Mouse (Mus musculus): ENCODE results near the gene Ier2. TPM values are rescaled to one million over a fixed set of nuclear protein-coding genes. Genes with fewer than 3 reads are reported as not detected.

The Ier2 gene
- polyA plus RNA-seq, 1 experiment from 2014 or later, result 80.6 TPM

DNA sequence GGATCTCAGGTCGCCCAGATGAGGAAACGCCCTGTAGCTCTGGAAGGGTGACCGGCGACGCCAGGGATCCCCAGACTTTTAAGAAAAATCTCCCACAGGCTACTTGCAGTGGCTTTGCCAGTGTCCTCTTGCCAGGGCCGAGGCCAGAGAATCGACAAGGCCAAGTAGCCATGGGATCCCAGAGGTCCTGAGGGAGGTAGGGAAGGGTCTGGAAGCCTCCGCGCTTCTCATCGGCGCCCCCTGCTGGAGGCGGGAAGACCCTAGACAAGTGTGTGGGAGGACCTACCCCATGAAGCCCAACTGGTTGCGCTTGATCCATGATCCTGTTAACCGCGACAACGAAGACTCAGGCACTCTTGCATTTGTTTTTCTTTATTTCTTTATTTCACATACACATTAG, 41.7 kb upstream of the Ier2 start:
- Histone ChIP-seq H3K27me3 (peaks cover 40% of the 10 kb centered on the region), H3K9me3 (no peaks in the 10 kb centered on the region), H3K27ac (no peak overlapping the region), H3K9ac (no peak overlapping the region), H3K4me2 (0 out of 2 replicates have a peak overlapping the region, but pooled peaks have one; percentile 14), H3K4me1 (peaks cover 78% of the 10 kb centered on the region), H3K4me3 (no peak overlapping the region), H3K36me3 (peaks cover 18% of the 10 kb centered on the region)
- no peak for ATAC-seq (ENCODE audit: insufficient number of reproducible peaks, low FRiP score, low TSS enrichment, low read depth)
- WGBS, result 13% methylated on average over 16 of the region's 16 CpGs

- no peak for ATAC-seq (ENCODE audit: insufficient number of reproducible peaks, low FRiP score, low TSS enrichment, low read depth)
- Histone ChIP-seq H3K4me2 (0 out of 2 replicates have a peak overlapping the region, but pooled peaks have one; percentile 14), H3K36me3 (peaks cover 23% of the 10 kb centered on the region), H3K9ac (no peak overlapping the region), H3K9me3 (no peaks in the 10 kb centered on the region), H3K4me1 (peaks cover 78% of the 10 kb centered on the region), H3K4me3 (no peak overlapping the region), H3K27me3 (peaks cover 40% of the 10 kb centered on the region), H3K27ac (no peak overlapping the region; the same call in 1 of the 2 replicates)
- 20% methylated on average over 38 of the region's 38 CpGs for WGBS
Measured at GRCm38 (mm10) chr8:84703466-84704249, 41.0 kb upstream of the Ier2 start.

- H3K9me3 ChIP-seq, result no peaks in the 10 kb centered on the region
- peak overlapping the region; percentile 15; the same call in 1 of the 2 replicates for H3K4me3 ChIP-seq
- no peak overlapping the region for H3K9ac ChIP-seq
- peaks cover 77% of the 10 kb centered on the region for H3K4me1 ChIP-seq
- no peak for ATAC-seq (ENCODE audit: insufficient number of reproducible peaks, low FRiP score, low TSS enrichment, low read depth)
- H3K4me2 ChIP-seq, result peak overlapping the region; percentile 7; the same call in 1 of the 2 replicates
- H3K27me3 ChIP-seq, result peaks cover 37% of the 10 kb centered on the region
- WGBS, result 87% methylated on average over 6 of the region's 6 CpGs
- H3K36me3 ChIP-seq, result peaks cover 26% of the 10 kb centered on the region
- no peak overlapping the region for H3K27ac ChIP-seq
Measured at GRCm38 (mm10) chr8:84702963-84703465, 40.4 kb upstream of the Ier2 start.

GRCm38 (mm10) chr8:84702561-84702960, 39.9 kb upstream of the Ier2 start:
- Histone ChIP-seq H3K4me3 (peak overlapping the region; percentile 15; the same call in 1 of the 2 replicates), H3K27me3 (peaks cover 32% of the 10 kb centered on the region)
- 77% methylated on average over 9 of the region's 9 CpGs for WGBS

GRCm38 (mm10) chr8:84700941-84701911, 38.6 kb upstream of the Ier2 start, which contains the start of gene Lyl1:
Gene Lyl1, plus strand, starts transcription at chr8:84701457.
- 12% methylated on average over 34 of the region's 34 CpGs for WGBS

More at GRCm38 (mm10) chr8:84702561-84702960, 39.9 kb upstream of the Ier2 start:
- Histone ChIP-seq H3K36me3 (peaks cover 26% of the 10 kb centered on the region), H3K9me3 (no peaks in the 10 kb centered on the region), H3K4me2 (peak overlapping the region; percentile 7; the same call in 1 of the 2 replicates), H3K9ac (no peak overlapping the region), H3K4me1 (peaks cover 73% of the 10 kb centered on the region), H3K27ac (no peak overlapping the region)
- no peak for ATAC-seq (ENCODE audit: insufficient number of reproducible peaks, low FRiP score, low TSS enrichment, low read depth)

GRCm38 (mm10) chr8:84700526-84700925, 37.9 kb upstream of the Ier2 start:
- Histone ChIP-seq H3K9me3 (no peaks in the 10 kb centered on the region), H3K36me3 (peaks cover 42% of the 10 kb centered on the region), H3K27me3 (peaks cover 21% of the 10 kb centered on the region), H3K27ac (peak overlapping the region; percentile 83), H3K4me2 (no peak overlapping the region), H3K4me3 (no peak overlapping the region), H3K9ac (no peak overlapping the region), H3K4me1 (peaks cover 56% of the 10 kb centered on the region)
- 83% methylated on average over 5 of the region's 5 CpGs for WGBS
- no peak for ATAC-seq (ENCODE audit: insufficient number of reproducible peaks, low FRiP score, low TSS enrichment, low read depth)

More at GRCm38 (mm10) chr8:84700941-84701911, 38.6 kb upstream of the Ier2 start, which contains the start of gene Lyl1:
- ATAC-seq (ENCODE audit: insufficient number of reproducible peaks, low FRiP score, low TSS enrichment, low read depth), result no peak
- H3K9me3 ChIP-seq, result no peaks in the 10 kb centered on the region
- peaks cover 21% of the 10 kb centered on the region for H3K27me3 ChIP-seq
- H3K4me1 ChIP-seq, result peaks cover 59% of the 10 kb centered on the region
- no peak within 1 kb of the TSS for H3K9ac ChIP-seq
- H3K4me2 ChIP-seq, result no peak within 1 kb of the TSS
- H3K4me3 ChIP-seq, result peak within 1 kb of the TSS; percentile 15
- peaks cover 35% of the 10 kb centered on the region for H3K36me3 ChIP-seq
- peak within 1 kb of the TSS; percentile 83 for H3K27ac ChIP-seq

DNA sequence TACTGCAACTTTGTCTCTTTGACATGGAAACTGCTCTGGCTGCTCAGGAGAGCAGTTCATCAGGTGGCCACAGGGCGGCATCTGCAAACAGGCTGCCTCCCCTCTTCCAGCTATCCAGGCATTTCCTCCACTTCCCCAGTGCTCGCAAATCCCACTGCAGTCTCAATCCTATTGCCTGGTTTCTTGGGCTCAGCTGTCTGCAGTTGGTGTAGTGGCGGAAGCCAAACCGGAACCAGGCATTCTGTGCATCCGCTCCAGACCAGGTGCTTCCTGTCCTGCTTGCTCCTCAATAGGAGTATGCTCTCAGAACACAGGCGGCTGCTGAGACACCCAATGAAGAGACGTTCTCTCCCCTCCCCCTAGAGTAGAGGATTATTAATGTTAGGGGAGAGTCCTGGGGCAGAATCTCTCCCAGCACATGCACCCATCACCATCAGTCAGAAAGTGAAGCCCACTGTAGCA, 37.2 kb upstream of the Ier2 start:
- H3K4me2 ChIP-seq, result no peak overlapping the region
- H3K9ac ChIP-seq, result no peak overlapping the region
- no peaks in the 10 kb centered on the region for H3K9me3 ChIP-seq
- peaks cover 21% of the 10 kb centered on the region for H3K27me3 ChIP-seq
- ATAC-seq (ENCODE audit: insufficient number of reproducible peaks, low FRiP score, low TSS enrichment, low read depth), result no peak
- H3K36me3 ChIP-seq, result peaks cover 47% of the 10 kb centered on the region
- peak overlapping the region; percentile 83 for H3K27ac ChIP-seq
- WGBS, result 40% methylated on average over 7 of the region's 7 CpGs
- no peak overlapping the region for H3K4me3 ChIP-seq
- H3K4me1 ChIP-seq, result peaks cover 49% of the 10 kb centered on the region

DNA sequence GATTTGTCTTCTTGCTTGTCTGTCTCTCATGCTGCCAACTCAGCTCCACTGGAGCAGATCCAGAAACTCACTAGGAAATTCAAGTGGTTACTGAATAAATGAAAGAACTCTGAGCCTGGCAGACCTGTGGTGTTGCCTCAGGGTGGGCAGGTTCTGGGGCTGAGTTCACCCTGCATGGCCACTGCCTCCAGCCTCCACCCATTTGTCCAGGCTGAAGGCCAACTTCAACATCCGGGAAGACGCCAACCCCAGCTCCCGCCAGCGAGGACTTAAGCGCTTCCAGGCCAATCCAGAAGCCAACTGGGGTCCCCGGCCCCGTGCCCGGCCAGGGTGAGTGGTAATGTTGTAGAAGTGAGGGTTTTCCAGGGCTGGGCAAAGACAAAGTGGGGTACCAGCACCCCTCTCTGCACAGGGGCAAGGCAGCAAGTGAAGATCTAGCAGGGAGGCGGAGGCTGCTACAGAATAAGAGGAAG, 36.3 kb upstream of the Ier2 start:
- H3K4me2 ChIP-seq, result no peak overlapping the region
- peak overlapping the region; percentile 83 for H3K27ac ChIP-seq
- 0 out of 2 replicates have a peak, but pooled peaks have one; percentile 22 for ATAC-seq (ENCODE audit: insufficient number of reproducible peaks, low FRiP score, low TSS enrichment, low read depth)

DNA sequence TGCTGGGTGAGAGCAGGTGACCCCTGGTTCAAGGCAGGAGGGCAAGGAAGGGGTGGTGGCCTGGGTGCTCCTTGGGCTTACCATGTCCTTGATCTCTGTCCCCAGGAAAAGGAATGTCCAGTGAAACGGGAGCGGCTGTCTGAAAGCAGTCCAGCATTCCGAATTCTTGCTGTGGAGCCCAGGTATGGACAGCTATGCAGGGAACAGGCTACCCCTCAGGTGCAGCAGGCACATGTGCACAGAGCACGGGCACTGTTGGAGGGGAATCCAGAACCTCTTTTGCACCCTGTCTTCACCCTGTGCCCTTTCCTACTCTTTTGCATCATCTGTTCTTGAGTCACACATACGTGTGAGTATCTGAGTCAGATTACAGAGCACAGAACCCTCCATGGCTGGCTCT, 35.6 kb upstream of the Ier2 start:
- Histone ChIP-seq H3K36me3 (peaks cover 53% of the 10 kb centered on the region), H3K9ac (no peak overlapping the region), H3K4me3 (no peak overlapping the region), H3K9me3 (no peaks in the 10 kb centered on the region), H3K4me2 (no peak overlapping the region), H3K27me3 (peaks cover 10% of the 10 kb centered on the region), H3K4me1 (peaks cover 39% of the 10 kb centered on the region), H3K27ac (peak overlapping the region; percentile 83)
- no peak for ATAC-seq (ENCODE audit: insufficient number of reproducible peaks, low FRiP score, low TSS enrichment, low read depth)
- WGBS, result 87% methylated on average over 5 of the region's 5 CpGs

More for the DNA sequence above, 36.3 kb upstream of the Ier2 start:
- Histone ChIP-seq H3K9me3 (no peaks in the 10 kb centered on the region), H3K4me3 (no peak overlapping the region), H3K36me3 (peaks cover 48% of the 10 kb centered on the region), H3K27me3 (peaks cover 17% of the 10 kb centered on the region), H3K9ac (no peak overlapping the region), H3K4me1 (peaks cover 42% of the 10 kb centered on the region)
- WGBS, result 71% methylated on average over 9 of the region's 9 CpGs

DNA sequence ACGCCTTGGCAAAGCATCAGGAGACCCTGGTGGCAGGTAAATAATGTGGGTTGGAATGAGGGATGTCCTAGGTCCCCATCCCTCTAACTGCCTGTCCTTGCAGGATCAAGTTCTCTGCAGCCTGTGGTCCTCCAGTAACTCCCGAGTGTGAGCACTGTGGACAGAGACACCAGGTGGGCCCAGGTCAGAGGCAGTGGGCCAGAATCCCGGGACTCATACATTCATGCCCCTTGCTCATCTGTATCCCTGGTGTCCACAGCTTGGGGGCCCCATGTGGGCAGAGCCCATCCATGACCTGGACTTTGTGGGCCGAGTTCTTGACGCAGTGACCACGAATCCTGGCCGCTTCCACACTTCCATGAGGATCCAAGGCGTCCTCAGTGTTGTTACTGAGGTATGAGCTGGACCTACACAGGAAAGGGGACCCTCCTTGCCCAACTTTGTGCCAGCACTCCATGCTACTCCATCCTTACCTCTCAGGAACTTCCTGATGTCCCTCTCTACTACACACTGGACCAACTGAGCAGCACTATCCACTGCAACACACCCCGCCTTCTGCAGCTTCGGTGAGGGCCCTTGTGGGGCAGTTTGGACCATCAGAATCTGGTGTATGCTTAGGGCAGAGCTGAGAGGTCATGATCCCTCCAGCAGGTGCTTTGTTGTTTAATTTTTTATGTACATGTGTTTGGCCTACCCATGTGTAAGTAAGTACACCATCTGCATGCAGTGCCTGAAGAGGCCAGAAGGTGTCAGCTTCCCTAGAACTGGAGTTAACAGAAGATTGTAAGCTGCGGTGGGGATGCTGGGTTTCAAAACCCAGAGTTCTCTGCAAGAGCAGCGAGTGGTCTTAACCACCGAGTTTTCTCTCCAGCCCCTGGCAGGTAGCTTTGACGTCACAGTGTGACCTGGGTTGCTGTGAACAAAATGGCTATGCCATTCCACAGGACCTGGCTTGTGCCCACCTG, 34.8 kb upstream of the Ier2 start:
- Histone ChIP-seq H3K4me2 (no peak overlapping the region), H3K9me3 (no peaks in the 10 kb centered on the region)
- 88% methylated on average over 14 of the region's 14 CpGs for WGBS

More for the DNA sequence above, 34.8 kb upstream of the Ier2 start:
- Histone ChIP-seq H3K4me1 (peaks cover 35% of the 10 kb centered on the region), H3K27me3 (peaks cover 1% of the 10 kb centered on the region; the same call in 1 of the 2 replicates), H3K36me3 (peaks cover 61% of the 10 kb centered on the region), H3K4me3 (no peak overlapping the region), H3K9ac (no peak overlapping the region), H3K27ac (no peak overlapping the region)
- no peak for ATAC-seq (ENCODE audit: insufficient number of reproducible peaks, low FRiP score, low TSS enrichment, low read depth)
